Mouse (Mus musculus) c-Kit-positive CD71-positive TER-119-negative erythroid progenitor cells, embryonic 14.5 days (primary cell): ENCODE data around the gene Pink1.
"Not testable (repeated sequence)": the region's sequence is repeated elsewhere in the genome, so short reads cannot be mapped to it uniquely, and the experiment has no call there.

Experiments
- DNase-seq: peaks from one replicate; pipeline ENCODE4 v3.0.0-alpha.2; 2013; ENCODE audit warnings: low read depth

The Pink1 gene

GRCm38 (mm10) chr4:138342048-138342447, 15.9 kb upstream of the Pink1 start:
- DNase-seq: no peak

GRCm38 (mm10) chr4:138341393-138341792, 15.3 kb upstream of the Pink1 start:
- DNase-seq: no peak

- DNase-seq: no peak
Measured at GRCm38 (mm10) chr4:138339963-138340362, 13.9 kb upstream of the Pink1 start.

GRCm38 (mm10) chr4:138337341-138337740, 11.2 kb upstream of the Pink1 start:
- no peak for DNase-seq

GRCm38 (mm10) chr4:138336876-138337275, 10.8 kb upstream of the Pink1 start:
- DNase-seq: no peak

GRCm38 (mm10) chr4:138335648-138336047, 9.5 kb upstream of the Pink1 start:
- no peak for DNase-seq

GRCm38 (mm10) chr4:138335036-138335435, 8.9 kb upstream of the Pink1 start:
- no peak for DNase-seq

GRCm38 (mm10) chr4:138333135-138333534, 7.0 kb upstream of the Pink1 start:
- DNase-seq: no peak

- DNase-seq: no peak
Measured at GRCm38 (mm10) chr4:138331647-138332046, 5.5 kb upstream of the Pink1 start.

- DNase-seq: no peak
Measured at GRCm38 (mm10) chr4:138330264-138330671, 4.2 kb upstream of the Pink1 start.

- no peak for DNase-seq
Measured at GRCm38 (mm10) chr4:138327891-138328470, 1.9 kb upstream of the Pink1 start.

GRCm38 (mm10) chr4:138327155-138327554, 1.0 kb upstream of the Pink1 start:
- DNase-seq: not testable (repeated sequence)

- peak; percentile 90 for DNase-seq
Measured at GRCm38 (mm10) chr4:138325466-138326076, 536 bp downstream of the Pink1 start.

- DNase-seq: no peak
Measured at GRCm38 (mm10) chr4:138324451-138324850, 1.7 kb downstream of the Pink1 start.

- DNase-seq: no peak
Measured at GRCm38 (mm10) chr4:138323753-138324152, 2.4 kb downstream of the Pink1 start.

GRCm38 (mm10) chr4:138322692-138323091, 3.4 kb downstream of the Pink1 start:
- no peak for DNase-seq

- no peak for DNase-seq
Measured at GRCm38 (mm10) chr4:138321488-138321887, 4.6 kb downstream of the Pink1 start.

GRCm38 (mm10) chr4:138320711-138321110, 5.4 kb downstream of the Pink1 start:
- DNase-seq: no peak

- peak; percentile 62 for DNase-seq
Measured at GRCm38 (mm10) chr4:138319508-138319907, 6.6 kb downstream of the Pink1 start.

GRCm38 (mm10) chr4:138318509-138319266, 7.4 kb downstream of the Pink1 start:
- DNase-seq: no peak

- no peak for DNase-seq
Measured at GRCm38 (mm10) chr4:138316369-138316768, 9.7 kb downstream of the Pink1 start.

- no peak for DNase-seq
Measured at GRCm38 (mm10) chr4:138315781-138316180, 10.3 kb downstream of the Pink1 start.

- no peak for DNase-seq
Measured at GRCm38 (mm10) chr4:138313795-138314194, 12.3 kb downstream of the Pink1 start.
